Mouse (Mus musculus) lung, postnatal 0 days (tissue): ENCODE data around the gene Dcaf10. TPM values are rescaled to one million over a fixed set of nuclear protein-coding genes. Genes with fewer than 3 reads are reported as not detected.

ENCODE experiments used
- ATAC-seq: fragments of 200-750 bp; cut with Nextera tagmentation; 2 replicates; pipeline ENCODE4 v1.8.0; 2017; ENCODE audit warnings: moderate library complexity
- DNase-seq: peaks from one replicate; pipeline ENCODE4 v3.0.0-alpha.2; 2016; ENCODE audit warnings: low spot score
- H3K27ac ChIP-seq: fragments of 300-500 bp; sonication (generic); 2 replicates; pipeline ENCODE4 v1.5.1; 2014; ENCODE audit warnings: antibody characterized with exemption, mild to moderate bottlenecking, low read length, mixed read lengths
- H3K27me3 ChIP-seq: fragments of 300-500 bp; sonication (generic); replicated peaks from 2 replicates; pipeline ENCODE4 v1.6.1; 2014; ENCODE audit warnings: low read length, mixed read lengths; ENCODE audit not compliant: insufficient read depth
- H3K36me3 ChIP-seq: fragments of 300-500 bp; sonication (generic); 2 replicates; pipeline ENCODE4 v1.6.1; 2014; ENCODE audit warnings: low read length, mixed read lengths; ENCODE audit not compliant: insufficient read depth
- H3K4me1 ChIP-seq: fragments of 300-500 bp; sonication (generic); 2 replicates; pipeline ENCODE4 v1.6.1; 2014; ENCODE audit warnings: antibody characterized with exemption, low read depth, low read length, mixed read lengths; ENCODE audit not compliant: insufficient read depth
- H3K4me2 ChIP-seq: fragments of 300-500 bp; sonication (generic); replicated peaks from 2 replicates; pipeline ENCODE4 v1.6.1; 2014; ENCODE audit warnings: low read depth, mild to moderate bottlenecking, low read length, moderate library complexity, mixed read lengths
- H3K4me3 ChIP-seq: fragments of 300-500 bp; sonication (generic); 2 replicates; pipeline ENCODE4 v1.5.1; 2014; ENCODE audit warnings: low read depth, low read length
- H3K9ac ChIP-seq: fragments of 300-500 bp; sonication (generic); replicated peaks from 2 replicates; pipeline ENCODE4 v1.6.1; 2014; ENCODE audit warnings: low read depth, mild to moderate bottlenecking
- H3K9me3 ChIP-seq: fragments of 300-500 bp; sonication (generic); 2 replicates; pipeline ENCODE4 v1.6.1; 2016; ENCODE audit warnings: low read length, mixed read lengths
- CTCF ChIP-seq: IDR thresholded peaks from 2 replicates; pipeline ENCODE4 v1.5.1; 2016; ENCODE audit warnings: antibody characterized with exemption, mild to moderate bottlenecking
- EP300 ChIP-seq: IDR thresholded peaks from 2 replicates; pipeline ENCODE4 v1.6.1; 2016; ENCODE audit warnings: antibody characterized with exemption, mild to moderate bottlenecking, control low read depth
- WGBS: fragments of 180-500 bp; shearing (Covaris S2); extraction: QIAGEN DNeasy Blood & Tissue Kit; methylation state at CpG from one replicate; pipeline ENCODE4 v1.1.7; 2014; 5-methylcytosine and 5-hydroxymethylcytosine counted together
- polyA plus RNA-seq: library from polyadenylated mRNA; unstranded; fragments of >200 nt; fragmentation: Nextera tagmentation; extraction: Ambion mirVana; gene quantifications from 2 replicates; pipeline ENCODE4 v1.2.1, GENCODE M21; 2015

Gene Dcaf10
- polyA plus RNA-seq, result 12.3 and 12.8 TPM in 2 replicates

GRCm38 (mm10) chr4:45341669-45342249, at the start of gene Dcaf10:
TSS of gene Dcaf10 (plus strand) at chr4:45342101.
- Histone ChIP-seq H3K4me3 (peak within 1 kb of the TSS; percentile 93), H3K4me2 (peak within 1 kb of the TSS; percentile 70), H3K9me3 (no peaks in the 10 kb centered on the region), H3K27ac (peak within 1 kb of the TSS; percentile 98), H3K36me3 (no peaks in the 10 kb centered on the region), H3K4me1 (peaks cover 5% of the 10 kb centered on the region; the same call in 1 of the 2 replicates), H3K27me3 (no peaks in the 10 kb centered on the region), H3K9ac (peak within 1 kb of the TSS; percentile 95)
- TF ChIP-seq CTCF, result peak; percentile 80
- no peak for TF ChIP-seq EP300
- ATAC-seq, result peak; percentile 96
- peak; percentile 94 for DNase-seq
- under 1% methylated on average over 32 of the region's 42 CpGs for WGBS

- no peaks in the 10 kb centered on the region for H3K27me3 ChIP-seq
- H3K27ac ChIP-seq, result no peak within 1 kb of the TSS
- no peak for TF ChIP-seq CTCF
- peak within 1 kb of the TSS; percentile 61 for H3K4me3 ChIP-seq
- peak within 1 kb of the TSS; percentile 63 for H3K4me2 ChIP-seq
- no peaks in the 10 kb centered on the region for H3K36me3 ChIP-seq
- peak within 1 kb of the TSS; percentile 23 for H3K9ac ChIP-seq
- H3K9me3 ChIP-seq, result no peaks in the 10 kb centered on the region
- WGBS, result 18% methylated on average over 27 of the region's 27 CpGs
- peak; percentile 87 for ATAC-seq
- 0 out of 2 replicates have a peak, but pooled peaks cover 4% of the 10 kb centered on the region for H3K4me1 ChIP-seq
- peak; percentile 92 for DNase-seq
Measured at GRCm38 (mm10) chr4:45296662-45297564, 45.0 kb upstream of the Dcaf10 start, which contains the start of gene Trmt10b. TSS of gene Trmt10b (plus strand) at chr4:45297127.

GRCm38 (mm10) chr4:45305536-45305935, 36.4 kb upstream of the Dcaf10 start:
- Histone ChIP-seq H3K27ac (no peak overlapping the region), H3K9me3 (no peaks in the 10 kb centered on the region), H3K4me1 (no peaks in the 10 kb centered on the region), H3K27me3 (no peaks in the 10 kb centered on the region), H3K9ac (no peak overlapping the region), H3K4me2 (no peak overlapping the region), H3K36me3 (peaks cover 12% of the 10 kb centered on the region; the same call in 1 of the 2 replicates), H3K4me3 (no peak overlapping the region)
- TF ChIP-seq EP300 (no peak), CTCF (no peak)
- ATAC-seq, result no peak
- 95% methylated on average over 14 of the region's 14 CpGs for WGBS
- DNase-seq, result no peak

- Histone ChIP-seq H3K4me1 (no peaks in the 10 kb centered on the region), H3K27ac (no peak overlapping the region), H3K4me2 (no peak overlapping the region), H3K36me3 (peaks cover 6% of the 10 kb centered on the region; the same call in 1 of the 2 replicates), H3K9me3 (no peaks in the 10 kb centered on the region), H3K4me3 (no peak overlapping the region), H3K9ac (no peak overlapping the region), H3K27me3 (no peaks in the 10 kb centered on the region)
- 34% methylated on average over 11 of the region's 11 CpGs for WGBS
- ATAC-seq, result peak; percentile 16; the same call in 1 of the 2 replicates
- DNase-seq, result peak; percentile 48
- TF ChIP-seq EP300, result no peak
- TF ChIP-seq CTCF, result peak; percentile 78
Measured at GRCm38 (mm10) chr4:45308046-45308445, 33.9 kb upstream of the Dcaf10 start.

- Histone ChIP-seq H3K27me3 (no peaks in the 10 kb centered on the region), H3K4me1 (no peaks in the 10 kb centered on the region), H3K4me2 (no peak overlapping the region), H3K27ac (no peak overlapping the region), H3K9ac (no peak overlapping the region), H3K36me3 (peaks cover 5% of the 10 kb centered on the region; the same call in 1 of the 2 replicates), H3K4me3 (no peak overlapping the region), H3K9me3 (no peaks in the 10 kb centered on the region)
- DNase-seq (no peak), ATAC-seq (no peak)
- no peak for TF ChIP-seq CTCF
- no peak for TF ChIP-seq EP300
- 82% methylated on average over 6 of the region's 6 CpGs for WGBS
Measured at GRCm38 (mm10) chr4:45308606-45309005, 33.3 kb upstream of the Dcaf10 start.

- WGBS, result 89% methylated on average over 2 of the region's 2 CpGs
Measured at GRCm38 (mm10) chr4:45311056-45311455, 30.8 kb upstream of the Dcaf10 start.

More at GRCm38 (mm10) chr4:45311056-45311455, 30.8 kb upstream of the Dcaf10 start:
- H3K27ac ChIP-seq, result no peak overlapping the region
- no peaks in the 10 kb centered on the region for H3K9me3 ChIP-seq
- ATAC-seq (no peak), DNase-seq (no peak)
- no peaks in the 10 kb centered on the region for H3K4me1 ChIP-seq
- peaks cover 10% of the 10 kb centered on the region; the same call in 1 of the 2 replicates for H3K36me3 ChIP-seq
- H3K4me3 ChIP-seq, result no peak overlapping the region
- H3K9ac ChIP-seq, result no peak overlapping the region
- H3K4me2 ChIP-seq, result no peak overlapping the region
- TF ChIP-seq CTCF, result no peak
- no peak for TF ChIP-seq EP300
- no peaks in the 10 kb centered on the region for H3K27me3 ChIP-seq
